Mouse (Mus musculus): Measurements from ENCODE around the gene Galntl6.
A peak's percentile ranks its signal among the peaks of the same experiment; 100 is the strongest.

Gene Galntl6

GRCm38 (mm10) chr8:57842462-57843391 lies 1069.7 kb downstream of the Galntl6 start:
- DNase-seq: peak; percentile 23 to 65

- peak; percentile 34 to 41 for DNase-seq
Observed at GRCm38 (mm10) chr8:57841446-57841845, 1071.0 kb downstream of the Galntl6 start.

GRCm38 (mm10) chr8:57837384-57837783 lies 1075.1 kb downstream of the Galntl6 start:
- DNase-seq: peak; percentile 45 to 52

GRCm38 (mm10) chr8:57836981-57837380 lies 1075.5 kb downstream of the Galntl6 start:
- no peak for DNase-seq

- DNase-seq: no peak
Observed at GRCm38 (mm10) chr8:57836201-57836883, 1076.1 kb downstream of the Galntl6 start.

- DNase-seq: no peak
Observed at GRCm38 (mm10) chr8:57823151-57823550, 1089.3 kb downstream of the Galntl6 start.

- DNase-seq: no peak
Observed at GRCm38 (mm10) chr8:57816034-57816433, 1096.4 kb downstream of the Galntl6 start.

- DNase-seq: peak in 1 of 2 experiments; percentile 33
Observed at GRCm38 (mm10) chr8:57807060-57807459, 1105.4 kb downstream of the Galntl6 start.

GRCm38 (mm10) chr8:57805094-57805493 lies 1107.3 kb downstream of the Galntl6 start:
- DNase-seq: no peak

GRCm38 (mm10) chr8:57803821-57804220 lies 1108.6 kb downstream of the Galntl6 start:
- no peak for DNase-seq

GRCm38 (mm10) chr8:57801197-57801596 lies 1111.2 kb downstream of the Galntl6 start:
- peak in 1 of 2 experiments; percentile 38 for DNase-seq

GRCm38 (mm10) chr8:57800327-57800726 lies 1112.1 kb downstream of the Galntl6 start:
- peak; percentile 93 for DNase-seq

GRCm38 (mm10) chr8:57799797-57800204 lies 1112.6 kb downstream of the Galntl6 start:
- peak; percentile 77 to 83 for DNase-seq

GRCm38 (mm10) chr8:57793455-57793854 lies 1119.0 kb downstream of the Galntl6 start:
- DNase-seq: peak in 1 of 2 experiments; percentile 38

GRCm38 (mm10) chr8:57792246-57792645 lies 1120.2 kb downstream of the Galntl6 start:
- DNase-seq: no peak

GRCm38 (mm10) chr8:57791309-57791721 lies 1121.1 kb downstream of the Galntl6 start:
- DNase-seq: peak; percentile 55 to 72

- DNase-seq: no peak
Observed at GRCm38 (mm10) chr8:57779551-57779950, 1132.9 kb downstream of the Galntl6 start.

- no peak for DNase-seq
Observed at GRCm38 (mm10) chr8:57777988-57778721, 1134.3 kb downstream of the Galntl6 start.

GRCm38 (mm10) chr8:57776723-57777122 lies 1135.7 kb downstream of the Galntl6 start:
- DNase-seq: no peak

- no peak for DNase-seq
Observed at GRCm38 (mm10) chr8:57772732-57773265, 1139.6 kb downstream of the Galntl6 start.

GRCm38 (mm10) chr8:57767541-57767940 lies 1144.9 kb downstream of the Galntl6 start:
- no peak for DNase-seq

GRCm38 (mm10) chr8:57766471-57767065 lies 1145.9 kb downstream of the Galntl6 start:
- no peak for DNase-seq

Measured in cerebellum, postnatal 14 days (tissue).